Mouse (Mus musculus): ENCODE measurements around the gene Hist1h2bn. TPM values are rescaled to one million over a fixed set of nuclear protein-coding genes. Genes with fewer than 3 reads are reported as not detected.
"Not testable (repeated sequence)": the region's sequence is repeated elsewhere in the genome, so short reads cannot be mapped to it uniquely, and the experiment has no call there.

Gene Hist1h2bn
- polyA plus RNA-seq, 1 experiment from 2014 or later, result 7.3 TPM

- ATAC-seq (no peak), DNase-seq (no peak)
- peaks cover 21% of the 10 kb centered on the region for H3K4me1 ChIP-seq (ENCODE audit: insufficient read depth)
- peak overlapping the region; percentile 61 for H3K4me3 ChIP-seq (ENCODE audit: low read depth, low read length)
- no peaks in the 10 kb centered on the region for H3K9me3 ChIP-seq (ENCODE audit: low read length)
- no peaks in the 10 kb centered on the region for H3K36me3 ChIP-seq (replicated peaks; ENCODE audit: insufficient read depth, low read length)
- 39% methylated on average over 6 of the region's 6 CpGs for WGBS (ENCODE audit: insufficient replicate concordance)
- no peaks in the 10 kb centered on the region for H3K27me3 ChIP-seq (ENCODE audit: insufficient read depth, low read length)
- peak overlapping the region; percentile 95 for H3K27ac ChIP-seq (ENCODE audit: low read depth)
- peak overlapping the region; percentile 80 for H3K4me2 ChIP-seq (ENCODE audit: low read depth, low read length)
- H3K9ac ChIP-seq (replicated peaks), result peak overlapping the region; percentile 87
- TF ChIP-seq EP300 (IDR thresholded peaks at IDR 0.05; ENCODE audit: low read depth), result no peak
- TF ChIP-seq CTCF (IDR thresholded peaks at IDR 0.05; ENCODE audit: low read depth), result no peak
These were observed 27.2 kb downstream of the Hist1h2bn start for GRCm38 (mm10) chr13:21781021-21781555.

- Histone ChIP-seq H3K4me2 (ENCODE audit: low read depth, low read length) (peak overlapping the region; percentile 80; the same call in 1 of the 2 replicates), H3K4me1 (ENCODE audit: insufficient read depth) (peaks cover 22% of the 10 kb centered on the region), H3K27me3 (ENCODE audit: insufficient read depth, low read length) (no peaks in the 10 kb centered on the region), H3K9me3 (ENCODE audit: low read length) (no peaks in the 10 kb centered on the region), H3K36me3 (replicated peaks; ENCODE audit: insufficient read depth, low read length) (no peaks in the 10 kb centered on the region), H3K9ac (replicated peaks) (no peak overlapping the region), H3K27ac (ENCODE audit: low read depth) (peak overlapping the region; percentile 95), H3K4me3 (ENCODE audit: low read depth, low read length) (peak overlapping the region; percentile 13; the same call in 1 of the 2 replicates)
- ATAC-seq (no peak), DNase-seq (no peak)
- TF ChIP-seq CTCF (IDR thresholded peaks at IDR 0.05; ENCODE audit: low read depth) (no peak), EP300 (IDR thresholded peaks at IDR 0.05; ENCODE audit: low read depth) (no peak)
- WGBS (ENCODE audit: insufficient replicate concordance), result 76% methylated on average over 1 of the region's 1 CpGs
These were observed 27.7 kb downstream of the Hist1h2bn start for GRCm38 (mm10) chr13:21781639-21782038.

- peak overlapping the region; percentile 71 for H3K4me2 ChIP-seq (ENCODE audit: low read depth, low read length)
- not testable (repeated sequence) for ATAC-seq; H3K9me3 ChIP-seq (ENCODE audit: low read length); H3K36me3 ChIP-seq (replicated peaks; ENCODE audit: insufficient read depth, low read length); H3K27me3 ChIP-seq (ENCODE audit: insufficient read depth, low read length)
- TF ChIP-seq EP300 (IDR thresholded peaks at IDR 0.05; ENCODE audit: low read depth), result 0 out of 2 replicates have a peak, but pooled peaks have one; percentile 25
- under 1% methylated on average over 17 of the region's 35 CpGs for WGBS (ENCODE audit: insufficient replicate concordance)
- H3K9ac ChIP-seq (replicated peaks), result peak overlapping the region; percentile 74
- peak; percentile 45 for DNase-seq
- peak overlapping the region; percentile 36 for H3K4me3 ChIP-seq (ENCODE audit: low read depth, low read length)
- H3K27ac ChIP-seq (ENCODE audit: low read depth), result peak overlapping the region; percentile 95
- peaks cover 22% of the 10 kb centered on the region for H3K4me1 ChIP-seq (ENCODE audit: insufficient read depth)
These were observed 28.7 kb downstream of the Hist1h2bn start for GRCm38 (mm10) chr13:21782361-21783254.

GRCm38 (mm10) chr13:21783255-21783617 lies 29.3 kb downstream of the Hist1h2bn start, which contains the start of gene Hist1h3i:
Hist1h3i (minus strand) TSS chr13:21783370.
- H3K9ac ChIP-seq (replicated peaks), result peak within 1 kb of the TSS; percentile 74
- H3K27ac ChIP-seq (ENCODE audit: low read depth), result peak within 1 kb of the TSS; percentile 95
- H3K36me3 ChIP-seq (replicated peaks; ENCODE audit: insufficient read depth, low read length), result no peaks in the 10 kb centered on the region
- peak within 1 kb of the TSS; percentile 71 for H3K4me2 ChIP-seq (ENCODE audit: low read depth, low read length)
- TF ChIP-seq CTCF (IDR thresholded peaks at IDR 0.05; ENCODE audit: low read depth) (no peak), EP300 (IDR thresholded peaks at IDR 0.05; ENCODE audit: low read depth) (peak; percentile 66; the same call in 1 of the 2 replicates)
- under 1% methylated on average over 13 of the region's 20 CpGs for WGBS (ENCODE audit: insufficient replicate concordance)
- peak within 1 kb of the TSS; percentile 36 for H3K4me3 ChIP-seq (ENCODE audit: low read depth, low read length)
- DNase-seq (peak; percentile 54), ATAC-seq (peak; percentile 39)
- peaks cover 21% of the 10 kb centered on the region for H3K4me1 ChIP-seq (ENCODE audit: insufficient read depth)
- no peaks in the 10 kb centered on the region for H3K27me3 ChIP-seq (ENCODE audit: insufficient read depth, low read length)
- H3K9me3 ChIP-seq (ENCODE audit: low read length), result no peaks in the 10 kb centered on the region

GRCm38 (mm10) chr13:21783734-21784161 lies 29.8 kb downstream of the Hist1h2bn start:
- peak overlapping the region; percentile 95 for H3K27ac ChIP-seq (ENCODE audit: low read depth)
- ATAC-seq (no peak), DNase-seq (peak; percentile 58)
- H3K4me3 ChIP-seq (ENCODE audit: low read depth, low read length), result peak overlapping the region; percentile 36
- H3K9me3 ChIP-seq (ENCODE audit: low read length), result no peaks in the 10 kb centered on the region
- H3K4me1 ChIP-seq (ENCODE audit: insufficient read depth), result peaks cover 19% of the 10 kb centered on the region
- WGBS (ENCODE audit: insufficient replicate concordance), result 3% methylated on average over 9 of the region's 9 CpGs
- no peaks in the 10 kb centered on the region for H3K36me3 ChIP-seq (replicated peaks; ENCODE audit: insufficient read depth, low read length)
- H3K27me3 ChIP-seq (ENCODE audit: insufficient read depth, low read length), result no peaks in the 10 kb centered on the region
- peak overlapping the region; percentile 74 for H3K9ac ChIP-seq (replicated peaks)
- no peak for TF ChIP-seq CTCF (IDR thresholded peaks at IDR 0.05; ENCODE audit: low read depth)
- peak overlapping the region; percentile 71 for H3K4me2 ChIP-seq (ENCODE audit: low read depth, low read length)

GRCm38 (mm10) chr13:21784311-21784710 lies 30.4 kb downstream of the Hist1h2bn start:
- Histone ChIP-seq H3K4me2 (ENCODE audit: low read depth, low read length) (peak overlapping the region; percentile 71), H3K27ac (ENCODE audit: low read depth) (peak overlapping the region; percentile 95), H3K9ac (replicated peaks) (peak overlapping the region; percentile 74), H3K36me3 (replicated peaks; ENCODE audit: insufficient read depth, low read length) (no peaks in the 10 kb centered on the region), H3K9me3 (ENCODE audit: low read length) (no peaks in the 10 kb centered on the region), H3K4me3 (ENCODE audit: low read depth, low read length) (no peak overlapping the region), H3K4me1 (ENCODE audit: insufficient read depth) (peaks cover 19% of the 10 kb centered on the region), H3K27me3 (ENCODE audit: insufficient read depth, low read length) (no peaks in the 10 kb centered on the region)
- DNase-seq (no peak), ATAC-seq (no peak)
- TF ChIP-seq CTCF (IDR thresholded peaks at IDR 0.05; ENCODE audit: low read depth), result no peak
- TF ChIP-seq EP300 (IDR thresholded peaks at IDR 0.05; ENCODE audit: low read depth), result no peak
- WGBS (ENCODE audit: insufficient replicate concordance), result 57% methylated on average over 6 of the region's 6 CpGs
